In genomic region chr11:28213606-28214005, GRCm38 (mm10) we compare ENCODE assay signal across 26 mouse cellular contexts.
DNase-seq lines count a peak whose midpoint lies in the region; ATAC-seq and TF ChIP-seq lines count a peak whose summit lies in the region.
"Had no signal": no experiment of that assay in that cellular context is flagged by ENCODE, and none has a peak within 500 bp of the region (broad histone marks: within the 10 kb centered on the region; RNA-seq: fewer than 3 reads in every experiment).

No protein-coding gene starts in this region.

- H3K27ac ChIP-seq in embryonic fibroblast, embryonic 13.5 days (ENCODE audit: insufficient read depth, low read length) = peak overlapping the region; percentile 81; the same call in 1 of the 2 replicates
- no peak overlapping the region for H3K27ac ChIP-seq in heart, embryonic 10.5 days
- H3K27ac ChIP-seq in liver, embryonic 12.5 days = no peak overlapping the region

- no peaks in the 10 kb centered on the region for H3K9me3 ChIP-seq in heart, embryonic 10.5 days
- no peaks in the 10 kb centered on the region for H3K9me3 ChIP-seq in liver, embryonic 12.5 days (replicated peaks)

- peaks cover 6% of the 10 kb centered on the region for H3K4me1 ChIP-seq in embryonic fibroblast, embryonic 13.5 days (ENCODE audit: control insufficient read depth, insufficient read depth, low read length)
- no peaks in the 10 kb centered on the region for H3K4me1 ChIP-seq in heart, embryonic 10.5 days
- H3K4me1 ChIP-seq in liver, embryonic 12.5 days = no peaks in the 10 kb centered on the region

- H3K27me3 ChIP-seq in heart, embryonic 10.5 days (ENCODE audit: insufficient read depth, poor library complexity, severe bottlenecking) = no peaks in the 10 kb centered on the region
- H3K27me3 ChIP-seq in liver, embryonic 12.5 days (replicated peaks) = no peaks in the 10 kb centered on the region
- H3K27me3 ChIP-seq: CH12.LX, Patski had no signal

- no peak for TF ChIP-seq POLR2A in embryonic fibroblast, embryonic 13.5 days (IDR thresholded peaks at IDR 0.05; ENCODE audit: low read depth, low read length)

- no peak overlapping the region for H3K9ac ChIP-seq in liver, embryonic 12.5 days

- WGBS in heart, embryonic 10.5 days = 79% methylated on average over 3 of the region's 3 CpGs
- 59% methylated on average over 3 of the region's 3 CpGs for WGBS in liver, embryonic 12.5 days (ENCODE audit: insufficient replicate concordance)

- no peak for TF ChIP-seq CTCF in embryonic fibroblast, embryonic 13.5 days (IDR thresholded peaks at IDR 0.05; ENCODE audit: borderline replicate concordance, insufficient read depth, low read length)

- no peaks in the 10 kb centered on the region for H3K36me3 ChIP-seq in heart, embryonic 10.5 days
- H3K36me3 ChIP-seq in liver, embryonic 12.5 days = no peaks in the 10 kb centered on the region
- H3K36me3 ChIP-seq: G1E had no signal

- no peak for ATAC-seq in liver, embryonic 12.5 days
- ATAC-seq: activated CD4-positive, CD25-positive, alpha-beta regulatory T cell, adult 4 months; CD4-positive, CD25-positive, alpha-beta regulatory T cell, adult 4 months; Patski had no signal

- peak; percentile 77 for DNase-seq in 3T3-L1 (ENCODE audit: low read depth, low spot score)
- DNase-seq in Muller cell, postnatal 12 days (ENCODE audit: inconsistent ontology term) = peak; percentile 73
- DNase-seq in NIH3T3 (ENCODE audit: low read depth) = peak; percentile 55
- no peak for DNase-seq in MN1 (ENCODE audit: low spot score)
- DNase-seq in lung, postnatal 4 days = no peak
- no peak for DNase-seq in heart, embryonic 10.5 days (ENCODE audit: low spot score)
- DNase-seq: adrenal gland, adult 2 months; adrenal gland, adult 8-10 months; adrenal gland, postnatal 10 days; adrenal gland, postnatal 14 days; adrenal gland, postnatal 25 days; adrenal gland, postnatal 36 days; B cell, adult 2 months; cerebellum, adult 11 months; cerebellum, adult 11-12 months; cerebellum, adult 18-20 months; cerebellum, adult 2 months; cerebellum, adult 8-10 months; cerebellum, adult 9-10 months had no signal

- no peak overlapping the region for H3K4me2 ChIP-seq in liver, embryonic 12.5 days

- H3K4me3 ChIP-seq in embryonic fibroblast, embryonic 13.5 days (ENCODE audit: insufficient read depth, low read length) = no peak overlapping the region
- H3K4me3 ChIP-seq in heart, embryonic 10.5 days = no peak overlapping the region
- H3K4me3 ChIP-seq in liver, embryonic 12.5 days = no peak overlapping the region

Comparison
In these comparisons a context has a peak if more than half of its experiments do, and no peak if none do; other contexts are left out.
1. DNase-seq: peak in 3T3-L1 (single experiment), Muller cell, postnatal 12 days (single experiment) and NIH3T3 (single experiment); none in MN1 (single experiment), lung, postnatal 4 days (0 of 2) and heart, embryonic 10.5 days (single experiment).